Mouse (Mus musculus) liver, postnatal 0 days (tissue): ENCODE measurements around the gene Rbfox3.

ENCODE experiments used
- CTCF ChIP-seq: sonication (generic); IDR thresholded peaks from 2 replicates; pipeline ENCODE4 v1.5.1; 2016; ENCODE audit warnings: antibody characterized with exemption, low read depth
- EP300 ChIP-seq: IDR thresholded peaks from 2 replicates; pipeline ENCODE4 v1.6.1; 2016; ENCODE audit warnings: antibody characterized with exemption, low read depth, mild to moderate bottlenecking

GRCm38 (mm10) chr11:118871527-118871926 lies 39.9 kb downstream of the Rbfox3 start:
- TF ChIP-seq EP300 = no peak
- TF ChIP-seq CTCF = no peak
